Mouse (Mus musculus) forebrain, embryonic 12.5 days (tissue): ENCODE measurements around the gene Arl3. TPM values are rescaled to one million over a fixed set of nuclear protein-coding genes. Genes with fewer than 3 reads are reported as not detected.
"Not testable (repeated sequence)": the region's sequence is repeated elsewhere in the genome, so short reads cannot be mapped to it uniquely, and the experiment has no call there.

ENCODE experiments used
- ATAC-seq: fragments of 200-750 bp; cut with Nextera tagmentation; 2 replicates; pipeline ENCODE4 v1.8.0; 2017; ENCODE audit warnings: moderate TSS enrichment; ENCODE audit not compliant: low FRiP score
- H3K27ac ChIP-seq: fragments of 300-500 bp; sonication (generic); 2 replicates; pipeline ENCODE4 v1.5.1; 2016; ENCODE audit warnings: mild to moderate bottlenecking
- H3K27me3 ChIP-seq: fragments of 300-500 bp; sonication (generic); 2 replicates; pipeline ENCODE4 v1.6.1; 2016; ENCODE audit warnings: mild to moderate bottlenecking
- H3K36me3 ChIP-seq: fragments of 300-500 bp; sonication (generic); replicated peaks from 2 replicates; pipeline ENCODE4 v1.6.1; 2016; ENCODE audit warnings: mild to moderate bottlenecking
- H3K4me1 ChIP-seq: fragments of 300-500 bp; sonication (generic); 2 replicates; pipeline ENCODE4 v1.6.1; 2016
- H3K4me2 ChIP-seq: fragments of 300-500 bp; sonication (generic); 2 replicates; pipeline ENCODE4 v1.6.1; 2016; ENCODE audit warnings: mild to moderate bottlenecking, moderate library complexity
- H3K4me3 ChIP-seq: fragments of 300-500 bp; sonication (generic); replicated peaks from 2 replicates; pipeline ENCODE4 v1.5.1; 2016; ENCODE audit warnings: mild to moderate bottlenecking
- H3K9ac ChIP-seq: fragments of 300-500 bp; sonication (generic); 2 replicates; pipeline ENCODE4 v1.6.1; 2016; ENCODE audit warnings: mild to moderate bottlenecking
- H3K9me3 ChIP-seq: fragments of 300-500 bp; sonication (generic); 2 replicates; pipeline ENCODE4 v1.6.1; 2016
- WGBS: fragments of 180-500 bp; shearing (Covaris S2); methylation state at CpG from one replicate; pipeline ENCODE4 v1.1.7; 2016; 5-methylcytosine and 5-hydroxymethylcytosine counted together
- polyA plus RNA-seq: library from polyadenylated mRNA; unstranded; fragments of >200 nt; fragmentation: Nextera tagmentation; extraction: Ambion mirVana; gene quantifications from 2 replicates; pipeline ENCODE4 v1.2.1, GENCODE M21; 2016

Arl3 gene
- polyA plus RNA-seq, 1 experiment from 2014 or later = 216 TPM

GRCm38 (mm10) chr19:46573990-46574389 lies 992 bp upstream of the Arl3 start:
- 50% methylated on average over 6 of the region's 6 CpGs for WGBS
- Histone ChIP-seq H3K27ac (no peak overlapping the region), H3K4me3 (peak overlapping the region; percentile 81), H3K9ac (peak overlapping the region; percentile 83; the same call in 1 of the 2 replicates), H3K4me1 (peaks cover 22% of the 10 kb centered on the region), H3K27me3 (no peaks in the 10 kb centered on the region), H3K9me3 (no peaks in the 10 kb centered on the region), H3K36me3 (no peaks in the 10 kb centered on the region), H3K4me2 (peak overlapping the region; percentile 67)
- no peak for ATAC-seq

GRCm38 (mm10) chr19:46572548-46572947 lies 450 bp downstream of the Arl3 start:
- Histone ChIP-seq H3K36me3 (0 out of 2 replicates have a peak, but pooled peaks cover under 1% of the 10 kb centered on the region), H3K27me3 (no peaks in the 10 kb centered on the region), H3K9ac (peak overlapping the region; percentile 83), H3K9me3 (peaks cover 1% of the 10 kb centered on the region; the same call in 1 of the 2 replicates), H3K4me3 (peak overlapping the region; percentile 81), H3K27ac (peak overlapping the region; percentile 81), H3K4me1 (peaks cover 22% of the 10 kb centered on the region), H3K4me2 (peak overlapping the region; percentile 67)
- ATAC-seq = peak; percentile 70; the same call in 1 of the 2 replicates
- WGBS = under 1% methylated on average over 17 of the region's 17 CpGs

- 0 out of 2 replicates have a peak, but pooled peaks cover 6% of the 10 kb centered on the region for H3K36me3 ChIP-seq
- H3K4me3 ChIP-seq = peak overlapping the region; percentile 81
- no peak for ATAC-seq
- 20% methylated on average over 10 of the region's 10 CpGs for WGBS
- peak overlapping the region; percentile 67 for H3K4me2 ChIP-seq
- no peaks in the 10 kb centered on the region for H3K27me3 ChIP-seq
- peaks cover 22% of the 10 kb centered on the region for H3K4me1 ChIP-seq
- peaks cover 3% of the 10 kb centered on the region; the same call in 1 of the 2 replicates for H3K9me3 ChIP-seq
- peak overlapping the region; percentile 81; the same call in 1 of the 2 replicates for H3K27ac ChIP-seq
- peak overlapping the region; percentile 83 for H3K9ac ChIP-seq
These were observed 1.1 kb downstream of the Arl3 start for GRCm38 (mm10) chr19:46571878-46572244.

- H3K36me3 ChIP-seq, H3K27ac ChIP-seq, ATAC-seq, H3K9ac ChIP-seq, H3K27me3 ChIP-seq, H3K9me3 ChIP-seq: not testable (repeated sequence)
- H3K4me2 ChIP-seq = peak overlapping the region; percentile 67
- 82% methylated on average over 3 of the region's 3 CpGs for WGBS
- H3K4me3 ChIP-seq = peak overlapping the region; percentile 81; the same call in 1 of the 2 replicates
- peaks cover 22% of the 10 kb centered on the region for H3K4me1 ChIP-seq
These were observed 1.7 kb downstream of the Arl3 start for GRCm38 (mm10) chr19:46571211-46571877.

- H3K4me2 ChIP-seq = no peak overlapping the region
- H3K36me3 ChIP-seq = peaks cover 21% of the 10 kb centered on the region; the same call in 1 of the 2 replicates
- H3K9ac ChIP-seq = no peak overlapping the region
- H3K27ac ChIP-seq = no peak overlapping the region
- H3K9me3 ChIP-seq = peaks cover 3% of the 10 kb centered on the region; the same call in 1 of the 2 replicates
- 70% methylated on average over 14 of the region's 14 CpGs for WGBS
- H3K4me3 ChIP-seq = no peak overlapping the region
- no peaks in the 10 kb centered on the region for H3K27me3 ChIP-seq
- ATAC-seq = no peak
- no peaks in the 10 kb centered on the region for H3K4me1 ChIP-seq
These were observed 8.9 kb downstream of the Arl3 start for GRCm38 (mm10) chr19:46564043-46564462.

GRCm38 (mm10) chr19:46563603-46564002 lies 9.4 kb downstream of the Arl3 start:
- 91% methylated on average over 4 of the region's 4 CpGs for WGBS
- no peak for ATAC-seq
- H3K4me1 ChIP-seq = no peaks in the 10 kb centered on the region
- peaks cover 21% of the 10 kb centered on the region; the same call in 1 of the 2 replicates for H3K36me3 ChIP-seq
- H3K9ac ChIP-seq = no peak overlapping the region
- no peaks in the 10 kb centered on the region for H3K27me3 ChIP-seq
- H3K9me3 ChIP-seq = peaks cover 3% of the 10 kb centered on the region; the same call in 1 of the 2 replicates
- H3K27ac ChIP-seq = no peak overlapping the region
- H3K4me3 ChIP-seq = no peak overlapping the region
- no peak overlapping the region for H3K4me2 ChIP-seq

- no peak overlapping the region for H3K4me3 ChIP-seq
- H3K9me3 ChIP-seq = peaks cover 3% of the 10 kb centered on the region; the same call in 1 of the 2 replicates
- H3K4me1 ChIP-seq = no peaks in the 10 kb centered on the region
- no peak overlapping the region for H3K9ac ChIP-seq
- H3K27ac ChIP-seq = no peak overlapping the region
- H3K4me2 ChIP-seq = no peak overlapping the region
- H3K27me3 ChIP-seq = no peaks in the 10 kb centered on the region
- WGBS = 85% methylated on average over 14 of the region's 14 CpGs
- peaks cover 24% of the 10 kb centered on the region for H3K36me3 ChIP-seq
- no peak for ATAC-seq
These were observed 10.2 kb downstream of the Arl3 start for GRCm38 (mm10) chr19:46562581-46563515.

GRCm38 (mm10) chr19:46562132-46562531 lies 10.9 kb downstream of the Arl3 start:
- Histone ChIP-seq H3K27me3 (no peaks in the 10 kb centered on the region), H3K4me1 (no peaks in the 10 kb centered on the region), H3K4me2 (no peak overlapping the region), H3K27ac (no peak overlapping the region), H3K36me3 (peaks cover 26% of the 10 kb centered on the region), H3K9me3 (no peaks in the 10 kb centered on the region), H3K4me3 (no peak overlapping the region), H3K9ac (no peak overlapping the region)
- ATAC-seq = peak; percentile 58; the same call in 1 of the 2 replicates
- 23% methylated on average over 1 of the region's 1 CpGs for WGBS

GRCm38 (mm10) chr19:46558631-46559030 lies 14.4 kb downstream of the Arl3 start:
- Histone ChIP-seq H3K4me2 (no peak overlapping the region), H3K27ac (no peak overlapping the region), H3K4me1 (peaks cover 3% of the 10 kb centered on the region; the same call in 1 of the 2 replicates), H3K9ac (no peak overlapping the region), H3K27me3 (no peaks in the 10 kb centered on the region), H3K36me3 (peaks cover 48% of the 10 kb centered on the region), H3K4me3 (no peak overlapping the region), H3K9me3 (no peaks in the 10 kb centered on the region)
- no peak for ATAC-seq
- WGBS = 65% methylated on average over 12 of the region's 12 CpGs

- Histone ChIP-seq H3K4me1 (peaks cover 7% of the 10 kb centered on the region; the same call in 1 of the 2 replicates), H3K27me3 (no peaks in the 10 kb centered on the region), H3K27ac (no peak overlapping the region), H3K9ac (no peak overlapping the region), H3K9me3 (no peaks in the 10 kb centered on the region), H3K36me3 (peaks cover 48% of the 10 kb centered on the region), H3K4me2 (no peak overlapping the region), H3K4me3 (no peak overlapping the region)
- WGBS = 77% methylated on average over 8 of the region's 8 CpGs
- no peak for ATAC-seq
These were observed 15.0 kb downstream of the Arl3 start for GRCm38 (mm10) chr19:46558009-46558408.

- H3K36me3 ChIP-seq = peaks cover 69% of the 10 kb centered on the region
- 77% methylated on average over 11 of the region's 11 CpGs for WGBS
- no peaks in the 10 kb centered on the region for H3K27me3 ChIP-seq
- H3K9me3 ChIP-seq = no peaks in the 10 kb centered on the region
- H3K4me2 ChIP-seq = no peak overlapping the region
- H3K4me3 ChIP-seq = no peak overlapping the region
- H3K9ac ChIP-seq = no peak overlapping the region
- H3K27ac ChIP-seq = peak overlapping the region; percentile 25; the same call in 1 of the 2 replicates
- ATAC-seq = no peak
- peaks cover 7% of the 10 kb centered on the region; the same call in 1 of the 2 replicates for H3K4me1 ChIP-seq
These were observed 19.4 kb downstream of the Arl3 start for GRCm38 (mm10) chr19:46553541-46553955.

- peaks cover 69% of the 10 kb centered on the region for H3K36me3 ChIP-seq
- no peaks in the 10 kb centered on the region for H3K9me3 ChIP-seq
- no peak overlapping the region for H3K9ac ChIP-seq
- H3K27ac ChIP-seq = no peak overlapping the region
- no peak overlapping the region for H3K4me3 ChIP-seq
- no peak overlapping the region for H3K4me2 ChIP-seq
- H3K27me3 ChIP-seq = no peaks in the 10 kb centered on the region
- no peak for ATAC-seq
- H3K4me1 ChIP-seq = peaks cover 16% of the 10 kb centered on the region; the same call in 1 of the 2 replicates
- WGBS = 78% methylated on average over 4 of the region's 4 CpGs
These were observed 20.5 kb downstream of the Arl3 start for GRCm38 (mm10) chr19:46552496-46552895.
